Mouse (Mus musculus): Measurements from ENCODE around the gene Tradd. TPM values are rescaled to one million over a fixed set of nuclear protein-coding genes. Genes with fewer than 3 reads are reported as not detected.
"Not testable (repeated sequence)": the region's sequence is repeated elsewhere in the genome, so short reads cannot be mapped to it uniquely, and the experiment has no call there.

Tradd gene
- polyA plus RNA-seq, 1 experiment: 12.5 TPM

DNA sequence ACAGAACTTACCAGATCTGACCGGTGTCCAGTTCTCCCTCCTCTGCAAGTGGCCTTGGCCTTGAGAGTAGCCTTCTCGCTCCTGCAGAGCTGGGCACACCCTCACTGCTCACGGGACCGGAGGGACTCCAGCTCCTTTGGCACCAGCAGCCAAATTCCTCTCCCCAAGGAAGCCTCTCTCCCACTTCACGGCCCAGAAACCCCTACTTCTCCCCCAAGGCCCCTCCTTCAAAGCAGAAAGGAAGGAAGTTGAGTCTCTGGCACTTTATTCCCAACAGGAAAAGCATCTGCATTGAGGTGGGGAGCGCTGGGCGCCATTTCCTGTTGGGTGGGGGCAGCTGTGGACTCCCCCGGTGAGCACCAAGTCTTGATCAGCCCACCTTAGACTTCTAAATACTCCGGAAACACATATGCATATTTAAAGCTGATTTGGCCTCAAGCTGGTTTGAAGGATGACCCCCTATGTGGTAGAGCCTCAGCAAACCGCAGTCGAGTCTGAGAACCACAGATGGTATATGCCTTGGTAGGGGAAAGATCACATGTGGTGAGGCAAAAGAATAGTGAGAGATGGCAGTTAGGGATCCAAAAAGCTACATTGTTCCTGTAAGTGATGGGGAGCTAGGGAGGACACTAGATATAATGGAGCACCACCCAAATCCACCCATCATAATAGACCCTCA, 31.6 kb upstream of the Tradd start, which contains the start of gene Exoc3l:
Gene Exoc3l (minus strand): TSS at position 207 of the 679 bp plus-strand sequence.
- H3K4me3 ChIP-seq (ENCODE audit: insufficient read depth, low read length): peak within 1 kb of the TSS; percentile 62
- no peak within 1 kb of the TSS for H3K27ac ChIP-seq (ENCODE audit: insufficient read depth, low read length)
- TF ChIP-seq POLR2A (IDR thresholded peaks at IDR 0.05; ENCODE audit: low read depth, low read length) (no peak), CTCF (IDR thresholded peaks at IDR 0.05; ENCODE audit: borderline replicate concordance, insufficient read depth, low read length) (no peak)
- no peaks in the 10 kb centered on the region for H3K4me1 ChIP-seq (ENCODE audit: control insufficient read depth, insufficient read depth, low read length)

DNA sequence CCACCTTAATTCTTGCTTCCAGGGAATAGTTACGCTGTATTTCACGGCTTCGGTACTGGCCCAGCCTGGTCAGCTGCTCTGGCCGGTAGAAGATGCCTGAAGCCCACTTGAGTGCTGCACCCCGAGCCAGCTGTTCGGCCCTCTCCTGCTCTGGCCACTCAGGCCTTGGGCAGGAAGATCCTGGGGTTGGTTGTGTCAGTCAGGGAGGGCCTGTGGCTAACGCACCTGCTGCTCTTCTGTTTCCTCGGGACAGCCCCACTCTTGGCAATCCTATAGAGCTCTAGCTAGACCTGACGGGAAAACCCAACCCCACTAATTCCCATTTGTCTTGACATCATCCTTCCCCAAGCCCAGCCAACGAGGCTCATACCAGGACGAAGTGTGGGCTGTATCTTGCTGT, 30.8 kb upstream of the Tradd start:
- Histone ChIP-seq H3K4me1 (ENCODE audit: control insufficient read depth, insufficient read depth, low read length) (no peaks in the 10 kb centered on the region), H3K27ac (ENCODE audit: insufficient read depth, low read length) (no peak overlapping the region), H3K4me3 (ENCODE audit: insufficient read depth, low read length) (no peak overlapping the region)
- TF ChIP-seq POLR2A (IDR thresholded peaks at IDR 0.05; ENCODE audit: low read depth, low read length): no peak
- no peak for TF ChIP-seq CTCF (IDR thresholded peaks at IDR 0.05; ENCODE audit: borderline replicate concordance, insufficient read depth, low read length)

DNA sequence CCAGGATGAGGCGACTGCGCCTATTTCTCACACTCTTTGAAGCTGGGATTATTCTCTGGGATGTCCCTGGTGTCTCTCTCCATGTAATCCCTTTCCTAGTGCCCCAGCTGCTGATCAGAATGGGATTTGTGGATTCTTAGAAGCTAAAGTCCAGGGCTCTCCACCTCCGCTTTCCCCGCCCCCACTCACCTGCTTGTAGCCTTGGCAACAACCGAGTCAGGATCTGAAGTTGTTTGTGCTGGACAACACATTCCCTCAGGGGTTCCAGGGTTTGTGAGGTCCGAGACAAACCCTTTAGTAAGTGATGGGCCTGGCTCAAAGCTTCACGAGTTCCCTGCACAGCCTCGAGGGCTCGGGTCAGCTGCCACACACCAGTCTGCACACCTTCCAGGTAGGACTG, 30.4 kb upstream of the Tradd start:
- no peak overlapping the region for H3K4me3 ChIP-seq (ENCODE audit: insufficient read depth, low read length)
- TF ChIP-seq CTCF (IDR thresholded peaks at IDR 0.05; ENCODE audit: borderline replicate concordance, insufficient read depth, low read length): no peak
- no peak for TF ChIP-seq POLR2A (IDR thresholded peaks at IDR 0.05; ENCODE audit: low read depth, low read length)
- H3K4me1 ChIP-seq (ENCODE audit: control insufficient read depth, insufficient read depth, low read length): no peaks in the 10 kb centered on the region
- H3K27ac ChIP-seq (ENCODE audit: insufficient read depth, low read length): no peak overlapping the region

DNA sequence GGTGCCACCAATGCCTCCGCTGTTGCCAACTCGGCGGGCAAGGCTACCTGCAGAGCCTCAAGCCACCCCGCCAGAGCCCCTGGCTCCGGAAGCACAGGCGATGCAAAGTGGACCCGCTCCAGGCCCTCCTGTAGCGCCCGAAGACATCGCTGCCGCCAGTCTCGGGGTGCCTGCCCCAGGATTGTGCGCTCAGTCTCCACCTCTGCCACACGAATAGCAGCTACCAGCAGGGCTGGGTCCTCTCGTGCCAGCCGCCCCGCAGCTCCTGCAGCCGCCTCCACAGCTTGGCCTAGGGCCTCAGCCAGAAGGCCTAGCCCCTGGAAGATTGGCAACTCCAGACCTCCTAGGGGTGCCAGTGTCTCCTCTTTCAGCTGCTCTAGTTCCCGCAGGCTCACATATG, 29.0 kb upstream of the Tradd start:
- H3K4me3 ChIP-seq (ENCODE audit: insufficient read depth, low read length): no peak overlapping the region
- H3K4me1 ChIP-seq (ENCODE audit: control insufficient read depth, insufficient read depth, low read length): no peaks in the 10 kb centered on the region
- no peak for TF ChIP-seq POLR2A (IDR thresholded peaks at IDR 0.05; ENCODE audit: low read depth, low read length)
- no peak for TF ChIP-seq CTCF (IDR thresholded peaks at IDR 0.05; ENCODE audit: borderline replicate concordance, insufficient read depth, low read length)
- H3K27ac ChIP-seq (ENCODE audit: insufficient read depth, low read length): no peak overlapping the region

DNA sequence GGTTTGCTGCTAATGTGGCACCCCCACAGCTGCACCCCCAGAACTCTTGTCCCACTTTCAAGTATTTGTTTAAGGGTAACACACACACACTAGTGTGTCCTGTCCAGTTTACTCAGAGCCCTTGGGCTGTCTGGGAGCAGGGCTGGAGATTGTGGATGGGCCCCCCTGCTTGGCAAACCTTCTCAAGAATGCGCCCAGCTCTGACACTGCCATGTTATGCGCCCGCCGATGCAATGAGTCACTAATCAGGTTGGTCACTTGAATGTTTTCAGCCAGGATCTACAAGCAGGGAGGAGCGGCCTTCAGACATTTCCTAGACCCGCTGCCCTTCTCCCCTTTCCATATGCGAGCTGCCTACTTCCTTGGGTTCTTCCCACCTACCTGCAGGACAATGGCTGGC, 28.1 kb upstream of the Tradd start:
- no peak overlapping the region for H3K4me3 ChIP-seq (ENCODE audit: insufficient read depth, low read length)
- TF ChIP-seq CTCF (IDR thresholded peaks at IDR 0.05; ENCODE audit: borderline replicate concordance, insufficient read depth, low read length) (no peak), POLR2A (IDR thresholded peaks at IDR 0.05; ENCODE audit: low read depth, low read length) (no peak)
- no peak overlapping the region for H3K27ac ChIP-seq (ENCODE audit: insufficient read depth, low read length)
- H3K4me1 ChIP-seq (ENCODE audit: control insufficient read depth, insufficient read depth, low read length): no peaks in the 10 kb centered on the region

DNA sequence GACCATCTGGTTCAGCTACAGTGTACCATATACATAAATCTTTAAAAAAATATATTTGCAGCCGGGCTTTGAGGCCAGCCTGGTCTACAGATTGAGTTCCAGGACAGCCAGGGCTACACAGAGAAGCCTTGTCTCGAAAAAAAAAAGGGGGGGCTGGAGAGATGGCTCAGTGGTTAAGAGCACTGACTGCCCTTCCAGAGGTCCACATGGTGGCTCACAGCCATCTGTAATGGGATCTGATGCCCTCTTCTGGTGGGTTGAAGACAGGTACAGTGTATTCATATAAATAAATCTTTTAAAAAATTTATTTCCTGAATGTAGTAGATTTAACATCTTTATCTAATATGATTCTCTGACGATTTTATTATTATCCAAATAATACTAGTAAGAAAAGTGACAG, 27.4 kb upstream of the Tradd start:
- H3K27ac ChIP-seq (ENCODE audit: insufficient read depth, low read length); H3K4me1 ChIP-seq (ENCODE audit: control insufficient read depth, insufficient read depth, low read length); H3K4me3 ChIP-seq (ENCODE audit: insufficient read depth, low read length): not testable (repeated sequence)

DNA sequence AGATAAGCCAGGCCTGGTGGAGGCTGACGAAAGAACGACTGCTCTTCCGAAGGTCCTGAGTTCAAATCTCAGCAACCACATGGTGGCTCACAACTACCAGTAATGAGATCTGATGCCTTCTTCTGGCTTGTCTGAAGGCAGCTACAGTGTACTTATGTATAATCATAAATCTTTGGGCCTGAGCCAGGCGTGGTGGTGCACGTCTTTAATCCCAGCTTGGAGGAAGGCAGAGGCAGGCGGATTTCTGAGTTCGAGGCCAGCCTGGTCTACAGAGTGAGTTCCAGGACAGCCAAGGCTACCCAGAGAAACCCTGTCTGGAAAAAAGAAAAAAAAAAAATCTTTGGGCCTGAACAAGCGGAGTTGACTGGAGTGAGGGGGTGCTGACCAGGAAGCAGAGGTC, 27.0 kb upstream of the Tradd start:
- not testable (repeated sequence) for H3K4me3 ChIP-seq (ENCODE audit: insufficient read depth, low read length); H3K4me1 ChIP-seq (ENCODE audit: control insufficient read depth, insufficient read depth, low read length); H3K27ac ChIP-seq (ENCODE audit: insufficient read depth, low read length)

DNA sequence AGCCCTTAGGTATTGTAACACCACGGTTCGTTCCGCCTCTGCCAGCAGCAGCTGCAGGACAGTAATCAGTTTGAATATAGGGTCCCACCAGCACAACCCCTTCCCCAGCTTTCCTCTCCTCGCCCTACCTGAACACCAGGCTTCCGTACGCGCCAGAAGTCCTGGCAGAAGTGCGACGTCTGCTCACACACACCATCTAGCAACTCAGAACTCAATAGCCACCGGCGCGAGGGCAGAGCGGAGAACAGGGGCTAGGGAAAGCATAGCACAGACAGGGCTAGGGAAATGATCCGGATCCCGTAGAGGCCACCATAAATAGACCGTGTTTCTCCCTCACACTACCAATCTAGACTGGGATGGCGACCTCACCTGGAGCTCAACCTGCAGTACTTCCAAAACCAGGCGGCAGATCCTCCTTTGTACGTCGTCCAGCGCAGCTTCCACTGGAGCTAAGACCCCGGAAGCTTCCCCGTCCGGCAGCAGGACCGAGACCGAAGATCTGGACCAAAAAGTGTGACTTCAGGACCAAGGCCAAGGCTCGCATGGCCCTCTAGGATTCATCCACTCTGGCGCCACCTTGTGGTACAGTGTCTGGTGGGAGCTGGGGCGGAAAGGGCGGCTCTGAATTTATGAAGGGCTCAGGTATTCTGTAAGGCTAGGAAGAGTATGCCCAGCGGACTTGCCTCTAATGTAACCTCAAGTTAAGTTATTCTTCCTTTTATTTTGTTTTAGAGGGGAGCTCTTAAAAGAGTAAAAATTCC, 26.3 kb upstream of the Tradd start:
- TF ChIP-seq POLR2A (IDR thresholded peaks at IDR 0.05; ENCODE audit: low read depth, low read length) (no peak), CTCF (IDR thresholded peaks at IDR 0.05; ENCODE audit: borderline replicate concordance, insufficient read depth, low read length) (peak; percentile 91)
- H3K4me1 ChIP-seq (ENCODE audit: control insufficient read depth, insufficient read depth, low read length): no peaks in the 10 kb centered on the region
- no peak overlapping the region for H3K27ac ChIP-seq (ENCODE audit: insufficient read depth, low read length)
- H3K4me3 ChIP-seq (ENCODE audit: insufficient read depth, low read length): no peak overlapping the region

DNA sequence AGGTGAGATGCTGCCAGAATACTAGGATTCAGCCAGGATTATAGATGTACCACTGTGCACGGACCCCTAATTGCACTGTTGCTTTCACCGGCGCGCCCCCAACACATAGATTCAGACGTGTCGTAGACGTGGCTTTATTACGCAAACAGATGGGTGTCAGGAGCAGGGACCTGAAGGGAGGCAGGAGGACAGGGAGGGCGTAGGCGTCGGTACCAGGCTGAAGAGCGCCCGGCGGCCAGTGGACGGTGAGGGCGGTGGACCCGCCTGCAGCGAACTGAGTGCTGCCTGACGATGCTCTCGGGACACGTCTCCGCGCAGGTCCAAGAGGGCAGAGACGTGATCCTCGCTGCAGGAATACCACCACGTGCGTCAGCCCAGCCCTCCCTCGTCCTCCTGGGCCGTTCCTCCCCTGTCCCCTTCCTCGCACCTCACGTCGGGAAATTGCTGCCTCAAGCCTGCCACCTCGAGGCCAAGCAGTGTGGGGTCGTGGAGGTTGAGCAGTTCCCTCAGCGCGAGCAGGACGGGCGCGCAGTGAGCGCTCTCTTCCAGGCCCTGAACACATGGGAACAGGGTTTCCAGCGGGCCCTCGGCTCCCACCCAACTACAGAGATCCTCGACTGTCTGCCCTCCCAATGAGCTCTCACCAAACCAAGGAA, 25.5 kb upstream of the Tradd start, which contains the start of gene 4931428F04Rik:
Gene 4931428F04Rik (minus strand): TSS at position 60 of the 656 bp plus-strand sequence.
- H3K4me1 ChIP-seq (ENCODE audit: control insufficient read depth, insufficient read depth, low read length): no peaks in the 10 kb centered on the region
- H3K27ac ChIP-seq (ENCODE audit: insufficient read depth, low read length): peak within 1 kb of the TSS; percentile 55
- no peak for TF ChIP-seq POLR2A (IDR thresholded peaks at IDR 0.05; ENCODE audit: low read depth, low read length)
- TF ChIP-seq CTCF (IDR thresholded peaks at IDR 0.05; ENCODE audit: borderline replicate concordance, insufficient read depth, low read length): peak; percentile 89
- peak within 1 kb of the TSS; percentile 37 for H3K4me3 ChIP-seq (ENCODE audit: insufficient read depth, low read length)

Data from embryonic fibroblast, embryonic 13.5 days (primary cell).